Mouse (Mus musculus): ENCODE data around the gene Cad.
"Not testable (repeated sequence)": the region's sequence is repeated elsewhere in the genome, so short reads cannot be mapped to it uniquely, and the experiment has no call there.

DNA sequence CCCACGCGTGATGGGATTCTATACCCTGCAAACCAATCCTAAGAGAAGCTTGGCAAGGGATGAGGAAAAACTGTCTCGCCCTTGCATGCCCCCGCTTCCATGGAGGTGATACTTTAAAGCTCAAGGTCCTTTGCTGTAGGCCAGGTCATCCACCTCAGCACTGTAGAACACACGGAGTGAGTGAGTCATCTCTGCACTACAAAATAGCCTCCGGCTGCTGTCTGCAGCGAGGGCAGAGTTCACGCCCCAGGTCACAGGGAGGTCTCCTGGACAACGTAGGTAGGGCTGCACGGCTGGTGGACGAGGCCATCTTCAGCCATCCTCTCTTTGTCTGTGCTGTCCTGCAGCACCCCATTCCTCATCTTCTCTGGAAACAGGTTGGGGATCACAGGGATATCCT lies 18.0 kb upstream of the Cad start:
- TF ChIP-seq CTCF (conservative IDR thresholded peaks at IDR 0.05; ENCODE audit: insufficient read depth, insufficient read length, low read depth, low read length); POLR2A (IDR thresholded peaks at IDR 0.05; ENCODE audit: low read depth, low read length): not testable (repeated sequence)
